ENCODE assay signal across 18 mouse cellular contexts in genomic region chr7:75725899-75726298, GRCm38 (mm10).
"Had no signal": no experiment of that assay in that cellular context is flagged by ENCODE, and none has a peak within 500 bp of the region (broad histone marks: within the 10 kb centered on the region; RNA-seq: fewer than 3 reads in every experiment).

No protein-coding gene starts in this region.

- H3K9ac ChIP-seq: liver, postnatal 0 days; lung, embryonic 15.5 days; midbrain, embryonic 13.5 days; midbrain, embryonic 15.5 days; neural tube, embryonic 12.5 days; stomach, embryonic 15.5 days had no signal

- H3K9me3 ChIP-seq: lung, embryonic 15.5 days; megakaryocyte, embryonic 14.5 days; midbrain, embryonic 13.5 days; midbrain, embryonic 15.5 days; neural tube, embryonic 12.5 days; stomach, embryonic 15.5 days had no signal

- ATAC-seq: liver, postnatal 0 days; lung, postnatal 0 days; midbrain, embryonic 13.5 days; midbrain, embryonic 15.5 days had no signal

- H3K4me3 ChIP-seq: lung, embryonic 15.5 days; megakaryocyte, embryonic 14.5 days; midbrain, embryonic 13.5 days; midbrain, embryonic 15.5 days; neural tube, embryonic 12.5 days; stomach, embryonic 15.5 days had no signal

- H3K4me2 ChIP-seq: lung, embryonic 15.5 days; midbrain, embryonic 11.5 days; midbrain, embryonic 13.5 days; midbrain, embryonic 15.5 days; neural tube, embryonic 12.5 days; stomach, embryonic 15.5 days had no signal

- DNase-seq: liver, postnatal 0 days; lung, adult 2 months; lung, postnatal 14 days; lung, postnatal 36 days; right cerebral cortex, postnatal 14 days; thymus, adult 2 months; thymus, postnatal 25 days; thymus, postnatal 4 days had no signal

- H3K4me1 ChIP-seq: lung, embryonic 15.5 days; midbrain, embryonic 13.5 days; midbrain, embryonic 15.5 days; neural tube, embryonic 12.5 days; stomach, embryonic 15.5 days had no signal

- H3K27me3 ChIP-seq: lung, embryonic 15.5 days; megakaryocyte, embryonic 14.5 days; midbrain, embryonic 13.5 days; midbrain, embryonic 15.5 days; neural tube, embryonic 12.5 days; stomach, embryonic 15.5 days had no signal

- H3K27ac ChIP-seq: lung, embryonic 15.5 days; macrophage; midbrain, embryonic 13.5 days; midbrain, embryonic 15.5 days; neural tube, embryonic 12.5 days; stomach, embryonic 15.5 days; stomach, postnatal 0 days had no signal

- H3K36me3 ChIP-seq: midbrain, embryonic 15.5 days had no signal
